8 mouse cellular contexts compared by ENCODE assay signal in the genomic region with DNA sequence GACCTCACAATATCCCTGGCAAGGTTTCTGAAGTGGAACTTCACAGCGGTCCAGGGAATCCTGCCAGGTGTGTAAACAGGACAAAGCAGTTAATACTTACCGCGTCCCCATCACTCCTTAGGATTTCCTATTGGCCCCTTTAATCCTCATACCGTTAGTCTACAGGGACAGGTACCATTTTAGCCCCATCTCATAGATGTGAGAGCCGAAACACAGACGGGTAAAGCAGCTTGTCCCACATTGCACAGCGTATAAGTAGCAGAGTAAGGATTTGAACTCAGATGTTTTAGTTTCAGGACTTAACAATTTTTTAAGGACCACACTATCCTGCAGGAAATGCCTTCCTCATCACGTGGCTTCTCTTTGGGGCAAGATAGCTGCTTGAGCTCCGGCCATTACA. TPM values are rescaled to one million over a fixed set of nuclear protein-coding genes. Genes with fewer than 3 reads are reported as not detected.
DNase-seq lines count a peak whose midpoint lies in the region; ATAC-seq and TF ChIP-seq lines count a peak whose summit lies in the region.

No protein-coding gene starts in this region.

- no peaks in the 10 kb centered on the region for H3K36me3 ChIP-seq in heart, embryonic 11.5 days (ENCODE audit: control insufficient read depth, insufficient read depth, low read length)
- H3K36me3 ChIP-seq in hindbrain, embryonic 13.5 days, result no peaks in the 10 kb centered on the region
- H3K36me3 ChIP-seq in midbrain, postnatal 0 days (ENCODE audit: insufficient read depth, low read length), result no peaks in the 10 kb centered on the region

- H3K9me3 ChIP-seq in heart, embryonic 11.5 days (replicated peaks; ENCODE audit: control insufficient read depth, low read length), result no peaks in the 10 kb centered on the region
- no peaks in the 10 kb centered on the region for H3K9me3 ChIP-seq in hindbrain, embryonic 13.5 days
- no peaks in the 10 kb centered on the region for H3K9me3 ChIP-seq in midbrain, postnatal 0 days (ENCODE audit: low read length)

- no peak for DNase-seq in heart, postnatal 10 days
- DNase-seq in lung, postnatal 14 days, result peak; percentile 36
- no peak for DNase-seq in lung, postnatal 36 days
- DNase-seq in midbrain, postnatal 0 days (ENCODE audit: low spot score), result no peak
- no peak for DNase-seq in left cerebral cortex, postnatal 10 days (ENCODE audit: extremely low spot score in 1 of 2, low spot score in 2 of 2)

- H3K4me2 ChIP-seq in heart, embryonic 11.5 days, result peak overlapping the region; percentile 60
- H3K4me2 ChIP-seq in hindbrain, embryonic 13.5 days, result peak overlapping the region; percentile 48; the same call in 1 of the 2 replicates
- peak overlapping the region; percentile 45; the same call in 1 of the 2 replicates for H3K4me2 ChIP-seq in midbrain, postnatal 0 days (ENCODE audit: low read depth, low read length, poor library complexity, severe bottlenecking)

- no peaks in the 10 kb centered on the region for H3K27me3 ChIP-seq in heart, embryonic 11.5 days (ENCODE audit: control insufficient read depth, insufficient read depth, low read length)
- 0 out of 2 replicates have a peak, but pooled peaks cover 2% of the 10 kb centered on the region for H3K27me3 ChIP-seq in hindbrain, embryonic 13.5 days
- H3K27me3 ChIP-seq in midbrain, postnatal 0 days (ENCODE audit: insufficient read depth, low read length), result no peaks in the 10 kb centered on the region

- no peak for ATAC-seq in heart, embryonic 11.5 days (replicated peaks; ENCODE audit: insufficient number of reproducible peaks, low FRiP score, low TSS enrichment)
- no peak for ATAC-seq in hindbrain, embryonic 13.5 days (ENCODE audit: low FRiP score)
- no peak for ATAC-seq in midbrain, postnatal 0 days (ENCODE audit: low FRiP score)
- ATAC-seq in frontal cortex, adult (ENCODE audit: low TSS enrichment), result no peak

- no peak overlapping the region for H3K4me3 ChIP-seq in heart, embryonic 11.5 days (ENCODE audit: low read depth, low read length)
- no peak overlapping the region for H3K4me3 ChIP-seq in hindbrain, embryonic 13.5 days
- no peak overlapping the region for H3K4me3 ChIP-seq in midbrain, postnatal 0 days (ENCODE audit: low read depth, low read length)

- WGBS in heart, embryonic 11.5 days (ENCODE audit: insufficient replicate concordance), result 66% methylated on average over 9 of the region's 9 CpGs
- 86% methylated on average over 9 of the region's 9 CpGs for WGBS in hindbrain, embryonic 13.5 days
- WGBS in midbrain, postnatal 0 days, result 83% methylated on average over 9 of the region's 9 CpGs

- peaks cover 25% of the 10 kb centered on the region for H3K4me1 ChIP-seq in heart, embryonic 11.5 days (ENCODE audit: control insufficient read depth, insufficient read depth, low read length)
- peaks cover 37% of the 10 kb centered on the region for H3K4me1 ChIP-seq in hindbrain, embryonic 13.5 days (replicated peaks)
- 0 out of 2 replicates have a peak, but pooled peaks cover 3% of the 10 kb centered on the region for H3K4me1 ChIP-seq in midbrain, postnatal 0 days (ENCODE audit: insufficient read depth, low read length)

- no peak overlapping the region for H3K9ac ChIP-seq in heart, embryonic 11.5 days (ENCODE audit: low read depth, low read length)
- no peak overlapping the region for H3K9ac ChIP-seq in hindbrain, embryonic 13.5 days
- no peak overlapping the region for H3K9ac ChIP-seq in midbrain, postnatal 0 days (replicated peaks; ENCODE audit: low read length, poor library complexity, severe bottlenecking)

- no peak for TF ChIP-seq CTCF in midbrain, postnatal 0 days (IDR thresholded peaks at IDR 0.05)

- intact Hi-C loops in heart, postnatal 10 days (cut with DNase I), result no loop called here
- intact Hi-C loops in left cerebral cortex, postnatal 10 days (cut with DNase I), result loop anchor here (10.0 kb wide), 1 partner anchor 729 kb away; no protein-coding TSS in a partner anchor

- H3K27ac ChIP-seq in heart, embryonic 11.5 days (ENCODE audit: low read depth, low read length), result no peak overlapping the region
- H3K27ac ChIP-seq in hindbrain, embryonic 13.5 days, result no peak overlapping the region
- no peak overlapping the region for H3K27ac ChIP-seq in midbrain, postnatal 0 days (ENCODE audit: low read depth, low read length)

RNA-seq across cellular contexts. Expression of gene Comtd1, which starts 5.5 kb away (rescaled TPM):
- 38.6 and 44.5 TPM in 2 replicates for polyA plus RNA-seq in heart, embryonic 11.5 days (2014; fragmentation: Nextera tagmentation; extraction: Ambion mirVana)
- total RNA-seq in heart, postnatal 10 days (2021), result 10 to 100 TPM in 1 of 2 experiments, 1 to 10 TPM in 1; 8.8 to 10.3 TPM
- 34.2 TPM in 2 replicates for polyA plus RNA-seq in hindbrain, embryonic 13.5 days (2015; fragmentation: Nextera tagmentation; extraction: Ambion mirVana)
- 34.2 and 38.5 TPM in 2 replicates for total RNA-seq in midbrain, postnatal 0 days (2014; rRNA removed)
- 58.4 and 65.3 TPM in 2 replicates for polyA plus RNA-seq in midbrain, postnatal 0 days (2015; fragmentation: Nextera tagmentation; extraction: Ambion mirVana)
- total RNA-seq in left cerebral cortex, postnatal 10 days (2021), result 10 to 100 TPM; 37.7 to 40.8 TPM

RNA-seq across cellular contexts. Expression of gene Vdac2, which starts 29.2 kb away (rescaled TPM):
- 434 and 456 TPM in 2 replicates for polyA plus RNA-seq in heart, embryonic 11.5 days (2014; fragmentation: Nextera tagmentation; extraction: Ambion mirVana)
- total RNA-seq in heart, postnatal 10 days (2021), result 100 to 1,000 TPM; 544 to 567 TPM
- polyA plus RNA-seq in hindbrain, embryonic 13.5 days (2015; fragmentation: Nextera tagmentation; extraction: Ambion mirVana), result 250 and 265 TPM in 2 replicates
- 219 and 224 TPM in 2 replicates for total RNA-seq in midbrain, postnatal 0 days (2014; rRNA removed)
- 300 and 308 TPM in 2 replicates for polyA plus RNA-seq in midbrain, postnatal 0 days (2015; fragmentation: Nextera tagmentation; extraction: Ambion mirVana)
- total RNA-seq in left cerebral cortex, postnatal 10 days (2021), result 100 to 1,000 TPM; 210 to 217 TPM
